Mouse (Mus musculus): ENCODE data around the gene Eloa.

Gene Eloa

GRCm38 (mm10) chr4:135954241-135954640 is 67.3 kb downstream of the Eloa start:
- DNase-seq, result peak; percentile 73 to 92
